Mouse (Mus musculus) lung, postnatal 0 days (tissue): ENCODE results near the gene Rbpj. TPM values are rescaled to one million over a fixed set of nuclear protein-coding genes. Genes with fewer than 3 reads are reported as not detected.

ENCODE experiments used
- ATAC-seq: fragments of 200-750 bp; cut with Nextera tagmentation; 2 replicates; pipeline ENCODE4 v1.8.0; 2017; ENCODE audit warnings: moderate library complexity
- DNase-seq: peaks from one replicate; pipeline ENCODE4 v3.0.0-alpha.2; 2016; ENCODE audit warnings: low spot score
- H3K27ac ChIP-seq: fragments of 300-500 bp; sonication (generic); 2 replicates; pipeline ENCODE4 v1.5.1; 2014; ENCODE audit warnings: antibody characterized with exemption, mild to moderate bottlenecking, low read length, mixed read lengths
- H3K27me3 ChIP-seq: fragments of 300-500 bp; sonication (generic); replicated peaks from 2 replicates; pipeline ENCODE4 v1.6.1; 2014; ENCODE audit warnings: low read length, mixed read lengths; ENCODE audit not compliant: insufficient read depth
- H3K36me3 ChIP-seq: fragments of 300-500 bp; sonication (generic); 2 replicates; pipeline ENCODE4 v1.6.1; 2014; ENCODE audit warnings: low read length, mixed read lengths; ENCODE audit not compliant: insufficient read depth
- H3K4me1 ChIP-seq: fragments of 300-500 bp; sonication (generic); 2 replicates; pipeline ENCODE4 v1.6.1; 2014; ENCODE audit warnings: antibody characterized with exemption, low read depth, low read length, mixed read lengths; ENCODE audit not compliant: insufficient read depth
- H3K4me2 ChIP-seq: fragments of 300-500 bp; sonication (generic); replicated peaks from 2 replicates; pipeline ENCODE4 v1.6.1; 2014; ENCODE audit warnings: low read depth, mild to moderate bottlenecking, low read length, moderate library complexity, mixed read lengths
- H3K4me3 ChIP-seq: fragments of 300-500 bp; sonication (generic); 2 replicates; pipeline ENCODE4 v1.5.1; 2014; ENCODE audit warnings: low read depth, low read length
- H3K9ac ChIP-seq: fragments of 300-500 bp; sonication (generic); replicated peaks from 2 replicates; pipeline ENCODE4 v1.6.1; 2014; ENCODE audit warnings: low read depth, mild to moderate bottlenecking
- H3K9me3 ChIP-seq: fragments of 300-500 bp; sonication (generic); 2 replicates; pipeline ENCODE4 v1.6.1; 2016; ENCODE audit warnings: low read length, mixed read lengths
- CTCF ChIP-seq: IDR thresholded peaks from 2 replicates; pipeline ENCODE4 v1.5.1; 2016; ENCODE audit warnings: antibody characterized with exemption, mild to moderate bottlenecking
- EP300 ChIP-seq: IDR thresholded peaks from 2 replicates; pipeline ENCODE4 v1.6.1; 2016; ENCODE audit warnings: antibody characterized with exemption, mild to moderate bottlenecking, control low read depth
- WGBS: fragments of 180-500 bp; shearing (Covaris S2); extraction: QIAGEN DNeasy Blood & Tissue Kit; methylation state at CpG from one replicate; pipeline ENCODE4 v1.1.7; 2014; 5-methylcytosine and 5-hydroxymethylcytosine counted together
- polyA plus RNA-seq: library from polyadenylated mRNA; unstranded; fragments of >200 nt; fragmentation: Nextera tagmentation; extraction: Ambion mirVana; gene quantifications from 2 replicates; pipeline ENCODE4 v1.2.1, GENCODE M21; 2015

Gene Rbpj
- polyA plus RNA-seq, 1 experiment from 2014 or later: 22.7 TPM

DNA sequence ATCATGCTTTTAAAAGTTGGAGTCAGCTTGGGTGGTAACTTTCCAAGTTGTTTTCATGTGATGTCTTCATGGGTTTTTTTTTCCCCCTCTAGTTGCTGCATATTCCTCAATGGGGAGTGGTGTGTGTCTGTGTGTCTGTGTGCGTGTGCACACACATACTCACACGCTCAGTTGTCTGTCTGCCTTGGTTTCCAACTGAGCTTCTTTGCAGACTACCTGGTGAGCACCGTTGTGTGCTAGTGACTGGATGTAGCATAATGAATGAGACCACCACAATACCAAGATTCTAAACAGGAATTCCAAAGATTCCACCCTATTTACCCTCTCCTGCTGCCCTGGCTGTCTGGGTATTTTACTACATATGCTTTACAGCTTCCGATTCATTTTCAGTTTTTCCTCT lies 86.0 kb downstream of the Rbpj start:
- Histone ChIP-seq H3K4me2 (no peak overlapping the region), H3K4me3 (no peak overlapping the region), H3K9me3 (no peaks in the 10 kb centered on the region), H3K27me3 (no peaks in the 10 kb centered on the region), H3K4me1 (no peaks in the 10 kb centered on the region), H3K36me3 (no peaks in the 10 kb centered on the region), H3K9ac (no peak overlapping the region), H3K27ac (no peak overlapping the region)
- no peak for ATAC-seq
- 84% methylated on average over 4 of the region's 4 CpGs for WGBS
- no peak for DNase-seq
- TF ChIP-seq EP300 (no peak), CTCF (no peak)

DNA sequence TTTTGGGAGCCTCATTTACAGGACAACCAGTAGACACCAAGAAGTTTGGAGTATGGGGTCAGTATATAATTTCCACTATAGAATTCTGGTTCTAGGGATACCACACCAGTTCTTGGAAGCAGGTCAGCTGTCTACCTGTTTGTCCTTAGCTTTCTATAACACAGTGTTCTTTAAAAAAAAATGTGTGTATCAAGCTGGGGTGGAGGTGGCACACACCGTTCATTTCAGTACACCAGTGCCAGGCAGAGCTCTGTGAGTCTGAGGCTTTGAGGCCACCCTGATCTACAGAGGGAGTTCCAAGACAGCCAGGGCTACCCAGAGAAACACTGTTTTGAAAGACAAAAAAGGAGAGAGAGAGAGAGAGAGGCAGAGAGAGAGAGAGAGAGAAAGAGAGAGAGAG lies 87.3 kb downstream of the Rbpj start:
- WGBS: 83% methylated on average over 1 of the region's 1 CpGs
- Histone ChIP-seq H3K27me3 (no peaks in the 10 kb centered on the region), H3K4me2 (no peak overlapping the region), H3K4me3 (no peak overlapping the region), H3K9me3 (no peaks in the 10 kb centered on the region), H3K36me3 (no peaks in the 10 kb centered on the region), H3K4me1 (no peaks in the 10 kb centered on the region), H3K27ac (no peak overlapping the region), H3K9ac (no peak overlapping the region)
- DNase-seq (no peak), ATAC-seq (no peak)
- TF ChIP-seq EP300: no peak

DNA sequence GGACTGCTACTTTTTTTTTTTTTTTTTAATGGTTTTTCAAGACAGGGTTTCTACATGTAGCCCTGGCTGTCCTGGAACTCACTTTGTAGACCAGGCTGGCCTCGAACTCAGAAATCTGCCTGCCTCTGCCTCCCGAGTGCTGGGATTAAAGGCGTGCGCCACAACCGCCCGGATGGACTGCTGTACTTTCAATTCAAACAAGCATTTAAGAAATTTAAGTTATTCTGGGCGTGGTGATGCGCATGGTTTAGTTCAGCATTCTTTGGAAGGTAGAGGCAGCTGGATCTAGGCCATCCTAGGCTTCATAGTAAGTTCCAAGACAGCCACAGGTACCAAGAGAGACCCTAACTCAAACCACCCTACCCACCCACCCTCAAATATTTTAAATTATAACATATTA lies 88.2 kb downstream of the Rbpj start:
- ATAC-seq (no peak), DNase-seq (no peak)
- no peak for TF ChIP-seq EP300
- no peak for TF ChIP-seq CTCF
- Histone ChIP-seq H3K9ac (no peak overlapping the region), H3K36me3 (no peaks in the 10 kb centered on the region), H3K9me3 (no peaks in the 10 kb centered on the region), H3K27me3 (no peaks in the 10 kb centered on the region), H3K4me2 (no peak overlapping the region), H3K4me3 (no peak overlapping the region), H3K27ac (no peak overlapping the region), H3K4me1 (no peaks in the 10 kb centered on the region)
- 91% methylated on average over 8 of the region's 8 CpGs for WGBS

DNA sequence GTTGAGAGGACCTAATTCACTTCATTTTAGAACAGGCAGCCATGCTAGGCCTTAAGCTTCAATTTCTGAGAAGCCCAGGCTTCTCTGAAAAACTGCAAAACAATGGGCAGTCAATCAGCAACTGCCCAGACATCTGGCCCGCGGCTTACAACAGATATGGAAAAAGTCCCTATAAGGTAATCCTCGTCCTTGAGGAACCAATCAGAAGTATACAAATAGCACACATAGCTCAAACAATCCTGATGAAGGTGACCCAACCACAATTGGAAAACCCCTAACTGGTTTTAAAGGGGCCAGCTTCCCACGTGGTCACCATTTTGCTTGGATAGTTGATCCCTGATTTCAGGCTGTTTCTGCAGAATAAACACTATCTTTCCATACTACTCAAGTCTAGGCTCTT lies 89.0 kb downstream of the Rbpj start:
- H3K27me3 ChIP-seq: no peaks in the 10 kb centered on the region
- no peak overlapping the region for H3K9ac ChIP-seq
- ATAC-seq (no peak), DNase-seq (no peak)
- no peak for TF ChIP-seq CTCF
- no peak for TF ChIP-seq EP300
- no peaks in the 10 kb centered on the region for H3K9me3 ChIP-seq
- H3K4me2 ChIP-seq: no peak overlapping the region
- H3K4me3 ChIP-seq: no peak overlapping the region
- H3K4me1 ChIP-seq: no peaks in the 10 kb centered on the region
- no peak overlapping the region for H3K27ac ChIP-seq
- WGBS: 81% methylated on average over 4 of the region's 4 CpGs
- H3K36me3 ChIP-seq: no peaks in the 10 kb centered on the region

DNA sequence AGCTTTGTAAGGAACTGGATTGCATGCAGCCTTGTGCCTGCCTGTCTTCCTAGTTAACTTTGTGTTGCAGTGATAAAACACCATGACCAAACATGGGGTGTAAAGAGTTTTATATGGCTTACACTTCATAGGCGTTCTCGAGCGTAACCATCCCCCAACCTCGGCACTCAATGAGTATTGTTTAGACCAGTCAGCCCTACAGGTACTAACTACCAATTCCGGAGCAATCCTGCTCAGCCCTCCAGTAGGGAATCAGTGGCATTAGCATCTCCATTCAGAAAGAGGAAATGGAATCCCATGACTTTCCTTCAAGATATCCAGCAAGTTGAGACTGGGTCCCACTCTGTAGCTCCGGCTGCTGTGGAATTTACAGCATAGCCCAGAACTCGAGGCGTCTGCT lies 89.5 kb downstream of the Rbpj start:
- Histone ChIP-seq H3K9me3 (no peaks in the 10 kb centered on the region), H3K27ac (no peak overlapping the region), H3K36me3 (no peaks in the 10 kb centered on the region), H3K27me3 (no peaks in the 10 kb centered on the region), H3K4me2 (no peak overlapping the region), H3K4me3 (no peak overlapping the region), H3K9ac (no peak overlapping the region), H3K4me1 (no peaks in the 10 kb centered on the region)
- TF ChIP-seq CTCF (no peak), EP300 (no peak)
- ATAC-seq (no peak), DNase-seq (no peak)
- WGBS: 88% methylated on average over 8 of the region's 8 CpGs

DNA sequence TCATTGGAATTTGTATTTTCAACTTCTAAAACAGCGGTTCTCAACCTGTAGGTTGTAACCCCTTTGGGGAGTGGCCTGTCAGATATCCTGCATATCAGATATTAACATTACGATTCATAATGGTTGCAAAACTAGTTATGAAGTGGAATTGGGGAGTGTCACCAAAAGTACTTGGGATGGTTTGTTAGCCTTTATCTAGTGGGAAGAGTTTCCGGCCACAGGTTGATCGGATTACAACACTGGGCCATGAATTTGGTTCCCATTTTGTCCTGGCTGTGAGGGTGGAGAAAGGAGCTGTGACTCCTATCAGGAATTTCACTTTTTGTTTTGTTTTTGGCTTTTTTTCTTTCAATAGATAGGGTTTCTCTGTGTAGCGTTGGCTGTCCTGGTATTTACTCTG lies 90.0 kb downstream of the Rbpj start:
- H3K27ac ChIP-seq: no peak overlapping the region
- DNase-seq (no peak), ATAC-seq (no peak)
- H3K36me3 ChIP-seq: no peaks in the 10 kb centered on the region
- no peak overlapping the region for H3K4me3 ChIP-seq
- WGBS: 79% methylated on average over 5 of the region's 5 CpGs
- no peak for TF ChIP-seq CTCF
- TF ChIP-seq EP300: no peak
- no peaks in the 10 kb centered on the region for H3K27me3 ChIP-seq
- no peak overlapping the region for H3K9ac ChIP-seq
- no peak overlapping the region for H3K4me2 ChIP-seq
- H3K4me1 ChIP-seq: no peaks in the 10 kb centered on the region
- no peaks in the 10 kb centered on the region for H3K9me3 ChIP-seq

DNA sequence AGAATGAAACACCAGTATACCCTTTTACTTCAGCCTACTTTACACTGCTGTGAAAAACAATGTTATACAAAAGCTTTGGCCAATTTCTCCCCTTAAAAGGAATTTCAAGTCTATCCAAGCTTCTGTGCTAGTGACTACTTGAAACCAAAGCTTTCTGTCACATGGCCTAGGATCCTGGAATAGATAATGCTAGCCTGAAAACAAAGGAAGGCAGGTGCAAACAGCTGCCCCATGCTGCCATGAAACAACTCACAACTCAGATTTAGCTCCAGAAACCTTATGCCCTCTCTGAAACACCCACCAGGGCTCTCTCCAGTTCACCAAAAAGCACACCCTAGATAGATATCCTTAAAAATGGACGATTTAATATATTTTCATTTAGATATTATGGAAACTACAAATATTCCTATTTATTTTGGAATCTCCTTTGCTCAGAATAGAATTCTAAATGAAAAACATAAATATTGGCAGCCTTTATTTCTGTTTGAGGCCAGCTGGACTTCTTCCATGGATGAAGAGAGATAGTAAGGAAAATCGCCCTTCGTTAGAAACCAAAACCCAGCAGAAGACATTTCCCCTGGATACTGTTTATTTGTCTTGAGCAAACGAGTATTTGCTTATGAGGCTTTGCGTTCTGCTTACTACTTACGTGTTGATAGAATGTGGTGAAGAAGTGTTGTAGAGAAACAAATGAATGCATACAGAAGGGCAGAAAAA lies 91.8 kb downstream of the Rbpj start:
- 53% methylated on average over 6 of the region's 6 CpGs for WGBS
- Histone ChIP-seq H3K27ac (no peak overlapping the region), H3K4me3 (no peak overlapping the region), H3K4me1 (no peaks in the 10 kb centered on the region), H3K36me3 (no peaks in the 10 kb centered on the region), H3K9ac (no peak overlapping the region), H3K27me3 (no peaks in the 10 kb centered on the region), H3K4me2 (no peak overlapping the region), H3K9me3 (no peaks in the 10 kb centered on the region)
- DNase-seq (peak; percentile 24), ATAC-seq (no peak)
- TF ChIP-seq CTCF: no peak
- TF ChIP-seq EP300: no peak
